Mouse (Mus musculus): ENCODE results near the gene Tas2r109. TPM values are rescaled to one million over a fixed set of nuclear protein-coding genes. Genes with fewer than 3 reads are reported as not detected.

The Tas2r109 gene
- not detected in 2 replicates for polyA plus RNA-seq (2012)

- no peak for TF ChIP-seq GATA1 (IDR thresholded peaks at IDR 0.05; ENCODE audit: low read length)
Observed at GRCm38 (mm10) chr6:132980865-132981264, at the start of gene Tas2r109. Gene Tas2r109, minus strand, starts transcription at chr6:132980965.

GRCm38 (mm10) chr6:132957819-132958218 lies 22.9 kb downstream of the Tas2r109 start, which contains the start of gene Tas2r131:
Gene Tas2r131, minus strand, starts transcription at chr6:132957919.
- TF ChIP-seq GATA1 (IDR thresholded peaks at IDR 0.05; ENCODE audit: low read length): no peak

- no peak for TF ChIP-seq GATA1 (IDR thresholded peaks at IDR 0.05; ENCODE audit: low read length)
Observed at GRCm38 (mm10) chr6:132950802-132951201, 30.0 kb downstream of the Tas2r109 start, which contains the start of gene Tas2r129. Gene Tas2r129, plus strand, starts transcription at chr6:132951102.

Other genes starting within 250 kb of the Tas2r109 start
- not detected in 2 replicates for gene Tas2r115, start 242.9 kb downstream of the Tas2r109 start, polyA plus RNA-seq (2012)
- not detected in 2 replicates for gene Tas2r124, start 226.2 kb downstream of the Tas2r109 start, polyA plus RNA-seq (2012)
- not detected in 2 replicates for gene Tas2r102, start 218.8 kb downstream of the Tas2r109 start, polyA plus RNA-seq (2012)
- not detected in 2 replicates for gene Tas2r136, start 202.8 kb downstream of the Tas2r109 start, polyA plus RNA-seq (2012)
- not detected in 2 replicates for gene Tas2r117, start 178.1 kb downstream of the Tas2r109 start, polyA plus RNA-seq (2012)
- gene Tas2r123, start 133.8 kb downstream of the Tas2r109 start, polyA plus RNA-seq (2012): not detected in 2 replicates
- not detected in 2 replicates for gene Tas2r116, start 125.5 kb downstream of the Tas2r109 start, polyA plus RNA-seq (2012)
- gene Tas2r110, start 113.0 kb downstream of the Tas2r109 start, polyA plus RNA-seq (2012): not detected in 2 replicates
- not detected in 2 replicates for gene Tas2r113, start 88.0 kb downstream of the Tas2r109 start, polyA plus RNA-seq (2012)
- not detected in 2 replicates for gene Tas2r125, start 71.3 kb downstream of the Tas2r109 start, polyA plus RNA-seq (2012)
- gene Tas2r129, start 29.9 kb downstream of the Tas2r109 start, polyA plus RNA-seq (2012): not detected in 2 replicates
- not detected in 2 replicates for gene Tas2r131, start 23.0 kb downstream of the Tas2r109 start, polyA plus RNA-seq (2012)
- not detected in 2 replicates for gene Tas2r103, start 56.1 kb upstream of the Tas2r109 start, polyA plus RNA-seq (2012)
- gene Tas2r140, start 74.9 kb upstream of the Tas2r109 start, polyA plus RNA-seq (2012): not detected in 2 replicates
- gene Smim10l1, start 123.9 kb upstream of the Tas2r109 start, polyA plus RNA-seq (2012): 63.3 and 86.0 TPM in 2 replicates